Mouse (Mus musculus): Measurements from ENCODE around the gene Ddx3x.
"Not testable (repeated sequence)": the region's sequence is repeated elsewhere in the genome, so short reads cannot be mapped to it uniquely, and the experiment has no call there.

The Ddx3x gene

GRCm38 (mm10) chrX:13280409-13281328 is at the start of gene Ddx3x:
Gene Ddx3x, plus strand, starts transcription at chrX:13280970.
- DNase-seq (ENCODE audit: low read depth): peak; percentile 95

GRCm38 (mm10) chrX:13231243-13231642 is 49.5 kb upstream of the Ddx3x start:
- DNase-seq (ENCODE audit: low read depth): no peak

GRCm38 (mm10) chrX:13232834-13233233 is 47.9 kb upstream of the Ddx3x start:
- not testable (repeated sequence) for DNase-seq (ENCODE audit: low read depth)

GRCm38 (mm10) chrX:13233631-13234030 is 47.1 kb upstream of the Ddx3x start:
- no peak for DNase-seq (ENCODE audit: low read depth)

GRCm38 (mm10) chrX:13234709-13235108 is 46.1 kb upstream of the Ddx3x start:
- peak; percentile 30 for DNase-seq (ENCODE audit: low read depth)

- DNase-seq (ENCODE audit: low read depth): peak; percentile 7
These were observed 44.6 kb upstream of the Ddx3x start for GRCm38 (mm10) chrX:13236100-13236568.

GRCm38 (mm10) chrX:13239455-13239854 is 41.3 kb upstream of the Ddx3x start:
- DNase-seq (ENCODE audit: low read depth): no peak

- peak; percentile 89 for DNase-seq (ENCODE audit: low read depth)
These were observed 39.9 kb upstream of the Ddx3x start for GRCm38 (mm10) chrX:13240646-13241425.

- peak; percentile 54 for DNase-seq (ENCODE audit: low read depth)
These were observed 39.1 kb upstream of the Ddx3x start for GRCm38 (mm10) chrX:13241426-13242319.

GRCm38 (mm10) chrX:13242320-13243096 is 38.3 kb upstream of the Ddx3x start:
- DNase-seq (ENCODE audit: low read depth): peak; percentile 94

- DNase-seq (ENCODE audit: low read depth): peak; percentile 64
These were observed 37.3 kb upstream of the Ddx3x start for GRCm38 (mm10) chrX:13243133-13244123.

- DNase-seq (ENCODE audit: low read depth): peak; percentile 3
These were observed 36.2 kb upstream of the Ddx3x start for GRCm38 (mm10) chrX:13244588-13244987.

- DNase-seq (ENCODE audit: low read depth): peak; percentile 14
These were observed 35.7 kb upstream of the Ddx3x start for GRCm38 (mm10) chrX:13245027-13245426.

- DNase-seq (ENCODE audit: low read depth): no peak
These were observed 29.1 kb upstream of the Ddx3x start for GRCm38 (mm10) chrX:13251683-13252082.

GRCm38 (mm10) chrX:13254273-13254672 is 26.5 kb upstream of the Ddx3x start:
- no peak for DNase-seq (ENCODE audit: low read depth)

- DNase-seq (ENCODE audit: low read depth): no peak
These were observed 17.4 kb upstream of the Ddx3x start for GRCm38 (mm10) chrX:13263356-13263755.

GRCm38 (mm10) chrX:13275519-13276137 is 5.1 kb upstream of the Ddx3x start:
- no peak for DNase-seq (ENCODE audit: low read depth)

- no peak for DNase-seq (ENCODE audit: low read depth)
These were observed 1.8 kb upstream of the Ddx3x start for GRCm38 (mm10) chrX:13278996-13279395.

GRCm38 (mm10) chrX:13280037-13280408 is 747 bp upstream of the Ddx3x start:
- DNase-seq (ENCODE audit: low read depth): no peak

Data from 416B (cell line).